Mouse (Mus musculus) ES-Bruce4 (cell line): ENCODE measurements around the gene Spata5. TPM values are rescaled to one million over a fixed set of nuclear protein-coding genes. Genes with fewer than 3 reads are reported as not detected.

Experiments
- H3K27ac ChIP-seq: 2 replicates; pipeline ENCODE4 v1.5.1; 2012; ENCODE audit warnings: low read length, inconsistent platforms; ENCODE audit not compliant: insufficient read depth
- H3K27me3 ChIP-seq: 2 replicates; pipeline ENCODE4 v1.6.1; 2012; ENCODE audit warnings: mild to moderate bottlenecking, low read length, inconsistent platforms; ENCODE audit not compliant: control insufficient read depth, poor library complexity, insufficient read depth, severe bottlenecking
- H3K36me3 ChIP-seq: 2 replicates; pipeline ENCODE4 v1.6.1; 2012; ENCODE audit warnings: inconsistent platforms, mild to moderate bottlenecking, low read length, moderate library complexity; ENCODE audit not compliant: control insufficient read depth, poor library complexity, insufficient read depth, severe bottlenecking
- H3K4me1 ChIP-seq: one replicate; pipeline ENCODE4 v1.8.1; 2011; ENCODE audit warnings: low read length; ENCODE audit not compliant: control insufficient read depth, insufficient read depth
- H3K4me3 ChIP-seq: 2 replicates; pipeline ENCODE4 v1.5.1; 2011; ENCODE audit warnings: low read depth, mild to moderate bottlenecking, low read length
- H3K9ac ChIP-seq: 2 replicates; pipeline ENCODE4 v1.6.1; 2012; ENCODE audit warnings: low read depth, mild to moderate bottlenecking, inconsistent platforms; ENCODE audit not compliant: poor library complexity, severe bottlenecking
- H3K9me3 ChIP-seq: replicated peaks from 2 replicates; pipeline ENCODE4 v1.6.1; 2012; ENCODE audit warnings: mild to moderate bottlenecking, low read length, inconsistent platforms; ENCODE audit not compliant: control insufficient read depth, poor library complexity, insufficient read depth, severe bottlenecking
- CTCF ChIP-seq: IDR thresholded peaks from one replicate; pipeline ENCODE4 v1.8.1; 2011; ENCODE audit warnings: low read depth, low read length
- EP300 ChIP-seq: IDR thresholded peaks from 2 replicates; pipeline ENCODE4 v1.6.1; 2011; ENCODE audit warnings: low read depth, low read length; ENCODE audit not compliant: insufficient read depth
- POLR2A ChIP-seq: IDR thresholded peaks from one replicate; pipeline ENCODE4 v1.8.1; 2011; ENCODE audit warnings: low read length; ENCODE audit not compliant: insufficient read depth
- polyA plus RNA-seq: library from polyadenylated mRNA; stranded (reverse); fragments of >200 nt; gene quantifications from 2 replicates; pipeline ENCODE4 v1.2.4, GENCODE M21; 2011; ENCODE audit warnings: low read depth; ENCODE audit not compliant: missing spikeins, insufficient read depth, insufficient read length

The Spata5 gene
- polyA plus RNA-seq, 1 experiment, result 56.6 TPM

GRCm38 (mm10) chr3:37379930-37380881 lies 39.5 kb upstream of the Spata5 start:
- TF ChIP-seq EP300, result no peak
- no peak overlapping the region for H3K27ac ChIP-seq

GRCm38 (mm10) chr3:37381457-37381856 lies 38.2 kb upstream of the Spata5 start:
- Histone ChIP-seq H3K27me3 (no peaks in the 10 kb centered on the region), H3K4me3 (no peak overlapping the region), H3K4me1 (no peaks in the 10 kb centered on the region), H3K9me3 (no peaks in the 10 kb centered on the region), H3K9ac (no peak overlapping the region), H3K27ac (no peak overlapping the region), H3K36me3 (no peaks in the 10 kb centered on the region)
- no peak for TF ChIP-seq EP300
- no peak for TF ChIP-seq CTCF
- TF ChIP-seq POLR2A, result no peak

More at GRCm38 (mm10) chr3:37379930-37380881, 39.5 kb upstream of the Spata5 start:
- Histone ChIP-seq H3K27me3 (no peaks in the 10 kb centered on the region), H3K4me3 (no peak overlapping the region), H3K36me3 (no peaks in the 10 kb centered on the region), H3K9ac (no peak overlapping the region), H3K4me1 (no peaks in the 10 kb centered on the region), H3K9me3 (no peaks in the 10 kb centered on the region)

- H3K27ac ChIP-seq, result no peak overlapping the region
These were observed 36.5 kb upstream of the Spata5 start for GRCm38 (mm10) chr3:37383096-37383765.

GRCm38 (mm10) chr3:37387310-37387709 lies 32.4 kb upstream of the Spata5 start:
- H3K4me1 ChIP-seq, result no peaks in the 10 kb centered on the region
- H3K4me3 ChIP-seq, result no peak overlapping the region
- H3K27ac ChIP-seq, result no peak overlapping the region
- no peaks in the 10 kb centered on the region for H3K27me3 ChIP-seq
- no peaks in the 10 kb centered on the region for H3K9me3 ChIP-seq
- TF ChIP-seq POLR2A (no peak), CTCF (no peak), EP300 (no peak)
- H3K36me3 ChIP-seq, result no peaks in the 10 kb centered on the region
- H3K9ac ChIP-seq, result no peak overlapping the region

More at GRCm38 (mm10) chr3:37383096-37383765, 36.5 kb upstream of the Spata5 start:
- Histone ChIP-seq H3K4me3 (no peak overlapping the region), H3K36me3 (no peaks in the 10 kb centered on the region), H3K9me3 (no peaks in the 10 kb centered on the region), H3K27me3 (no peaks in the 10 kb centered on the region), H3K4me1 (no peaks in the 10 kb centered on the region), H3K9ac (no peak overlapping the region)
- no peak for TF ChIP-seq EP300
- no peak for TF ChIP-seq CTCF
- no peak for TF ChIP-seq POLR2A

- Histone ChIP-seq H3K4me3 (no peak overlapping the region), H3K27me3 (no peaks in the 10 kb centered on the region), H3K9me3 (no peaks in the 10 kb centered on the region), H3K27ac (no peak overlapping the region), H3K9ac (no peak overlapping the region), H3K36me3 (no peaks in the 10 kb centered on the region), H3K4me1 (no peaks in the 10 kb centered on the region)
- TF ChIP-seq CTCF (no peak), EP300 (no peak), POLR2A (no peak)
These were observed 22.6 kb upstream of the Spata5 start for GRCm38 (mm10) chr3:37396930-37397608.
